Mouse (Mus musculus): ENCODE data around the gene Coro6.

- TF ChIP-seq POLR2A (IDR thresholded peaks at IDR 0.05; ENCODE audit: borderline replicate concordance, low read depth, low read length) (no peak), CTCF (IDR thresholded peaks at IDR 0.05; ENCODE audit: low read depth, low read length) (no peak)
These were observed 43.2 kb downstream of the Coro6 start for GRCm38 (mm10) chr11:77505291-77505980.
